Mouse (Mus musculus): ENCODE data around the gene Olfr111.
"Not testable (repeated sequence)": the region's sequence is repeated elsewhere in the genome, so short reads cannot be mapped to it uniquely, and the experiment has no call there.

Olfr111 gene

DNA sequence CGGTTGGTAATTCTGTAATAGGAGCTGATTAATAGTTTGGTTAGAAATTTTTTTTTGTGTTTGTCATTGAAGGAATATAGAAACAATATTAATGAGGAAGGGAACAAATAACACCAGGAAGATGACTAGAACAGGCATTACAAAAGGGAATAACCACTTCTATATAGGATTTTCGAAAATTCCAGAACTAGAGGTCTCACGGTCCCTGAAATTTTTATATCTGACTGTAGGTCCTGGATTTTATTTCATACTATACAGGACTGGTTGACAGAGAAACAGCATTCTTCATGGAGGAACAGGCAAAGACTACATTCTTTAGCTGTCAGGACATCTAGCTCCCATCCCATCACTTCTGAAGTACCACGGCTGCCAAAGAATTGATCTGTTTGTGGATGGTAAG is at the start of gene Olfr111:
TSS of gene Olfr111 (plus strand) at position 301 of the 400 bp plus-strand sequence.
- in situ Hi-C loops (cut with MboI; ENCODE audit: low sequenced_read_pairs), result no loop called here

DNA sequence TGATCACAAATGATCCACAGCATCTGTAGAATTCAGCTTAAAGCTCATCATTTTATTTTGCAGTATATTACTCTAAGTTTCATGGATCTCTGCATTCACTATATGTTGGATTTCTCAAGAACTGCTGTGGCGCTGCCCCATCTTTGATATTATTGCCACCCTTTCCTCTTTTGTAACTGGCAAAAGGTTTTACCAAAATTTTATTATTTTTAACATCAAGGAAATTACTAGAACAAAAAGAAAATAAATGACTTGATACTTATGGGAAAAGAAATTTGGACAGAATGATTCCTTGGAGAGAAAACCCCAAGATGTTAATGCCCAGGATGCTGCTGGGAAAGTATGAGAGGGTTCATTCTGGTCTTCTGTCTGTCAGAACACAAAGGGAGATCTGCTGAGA is 49.2 kb upstream of the Olfr111 start, which contains the start of gene Olfr109:
TSS of gene Olfr109 (plus strand) at position 301 of the 400 bp plus-strand sequence.
- in situ Hi-C loops (cut with MboI; ENCODE audit: low sequenced_read_pairs), result no loop called here

- in situ Hi-C loops (cut with MboI; ENCODE audit: low sequenced_read_pairs), result no loop called here
Measured at GRCm38 (mm10) chr17:37483452-37483851, 24.4 kb upstream of the Olfr111 start, which contains the start of gene H2-M2. H2-M2 (minus strand) TSS chr17:37483552.

DNA sequence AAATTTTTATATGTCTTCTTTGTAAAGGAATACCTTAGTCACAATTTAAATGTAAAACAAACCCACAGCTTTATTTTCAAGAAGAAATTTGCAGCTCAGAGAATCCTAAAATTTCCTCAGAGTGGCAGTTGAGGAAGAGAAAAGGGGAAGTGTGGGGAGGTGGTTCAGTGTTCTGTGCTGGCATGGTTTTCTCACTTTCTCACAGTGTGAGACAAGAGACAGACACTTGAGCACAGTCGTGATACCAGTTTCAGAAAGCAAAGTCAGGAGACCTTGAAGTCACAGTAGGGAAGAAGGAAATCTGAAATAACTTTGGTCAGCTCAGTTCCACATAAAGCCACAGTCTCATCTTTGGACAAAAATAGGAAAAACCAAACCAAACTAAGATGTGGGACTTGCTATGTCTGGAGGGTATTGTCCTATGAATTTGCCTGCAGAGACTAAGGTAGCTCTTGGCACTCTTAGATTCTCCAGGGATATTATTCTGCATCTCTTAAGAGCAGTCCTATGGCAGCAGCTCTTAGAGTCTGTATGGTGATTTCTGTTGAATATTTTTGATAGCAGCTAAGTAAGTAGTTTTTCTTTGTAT is 15.8 kb upstream of the Olfr111 start, which contains the start of gene Olfr110:
TSS of gene Olfr110 (plus strand) at position 539 of the 589 bp plus-strand sequence.
- in situ Hi-C loops (cut with MboI; ENCODE audit: low sequenced_read_pairs), result no loop called here

- in situ Hi-C loops (cut with MboI; ENCODE audit: low sequenced_read_pairs), result not testable (repeated sequence)
Measured at GRCm38 (mm10) chr17:37524612-37525011, 16.8 kb downstream of the Olfr111 start.

- in situ Hi-C loops (cut with MboI; ENCODE audit: low sequenced_read_pairs), result not testable (repeated sequence)
Measured at GRCm38 (mm10) chr17:37525427-37525826, 17.6 kb downstream of the Olfr111 start.

- in situ Hi-C loops (cut with MboI; ENCODE audit: low sequenced_read_pairs), result no loop called here
Measured at GRCm38 (mm10) chr17:37535173-37535572, 27.3 kb downstream of the Olfr111 start.

DNA sequence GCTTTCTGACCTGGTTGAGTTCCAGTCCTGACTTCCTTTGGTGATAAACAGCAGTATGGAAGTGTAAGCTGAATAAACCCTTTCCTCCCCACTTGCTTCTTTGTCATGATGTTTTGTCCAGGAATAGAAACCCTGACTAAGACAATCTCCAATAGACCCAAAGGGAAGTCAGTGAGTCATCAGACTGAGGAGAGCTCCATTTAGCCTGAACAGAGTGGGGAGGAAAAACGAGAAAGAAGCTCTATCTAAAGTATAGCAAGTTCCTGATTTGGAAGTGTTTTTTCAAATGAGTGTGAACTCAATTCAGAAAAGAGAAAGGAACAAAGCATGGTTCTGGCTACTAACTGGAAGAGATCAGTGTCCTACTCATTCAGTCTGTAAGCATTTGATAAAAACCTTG is 30.6 kb downstream of the Olfr111 start:
- in situ Hi-C loops (cut with MboI; ENCODE audit: low sequenced_read_pairs), result not testable (repeated sequence)

DNA sequence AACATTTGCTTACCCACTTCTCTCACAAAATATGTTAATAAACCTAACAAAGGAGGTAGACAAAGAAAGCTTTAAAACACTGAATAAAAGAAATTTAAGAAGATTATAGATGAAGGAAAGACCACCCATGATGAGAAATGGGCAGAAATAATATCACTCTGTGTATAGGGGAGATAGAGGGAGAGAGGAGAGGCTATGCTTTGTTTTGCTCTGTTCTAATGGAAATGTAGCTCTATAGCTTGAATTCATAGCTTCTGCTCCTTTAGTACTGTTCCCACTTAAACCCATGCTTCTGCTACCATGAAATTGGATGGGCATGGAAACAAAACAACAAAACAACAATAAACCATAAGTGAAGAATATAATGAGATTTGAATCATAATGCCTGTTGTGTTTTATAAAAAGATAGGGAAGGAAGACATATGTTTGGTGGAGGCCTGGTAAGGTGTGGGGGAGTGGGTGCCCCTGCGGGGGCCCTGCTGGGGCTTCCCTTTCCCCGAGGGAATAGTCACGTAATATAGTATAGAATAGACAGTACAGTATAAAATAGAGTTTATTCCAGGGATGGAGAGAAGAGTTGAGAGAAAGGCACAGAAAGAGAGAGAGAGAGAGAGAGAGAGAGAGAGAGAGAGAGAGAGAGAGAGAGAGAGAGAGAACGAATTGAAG is 33.8 kb downstream of the Olfr111 start:
- in situ Hi-C loops (cut with MboI; ENCODE audit: low sequenced_read_pairs), result no loop called here

DNA sequence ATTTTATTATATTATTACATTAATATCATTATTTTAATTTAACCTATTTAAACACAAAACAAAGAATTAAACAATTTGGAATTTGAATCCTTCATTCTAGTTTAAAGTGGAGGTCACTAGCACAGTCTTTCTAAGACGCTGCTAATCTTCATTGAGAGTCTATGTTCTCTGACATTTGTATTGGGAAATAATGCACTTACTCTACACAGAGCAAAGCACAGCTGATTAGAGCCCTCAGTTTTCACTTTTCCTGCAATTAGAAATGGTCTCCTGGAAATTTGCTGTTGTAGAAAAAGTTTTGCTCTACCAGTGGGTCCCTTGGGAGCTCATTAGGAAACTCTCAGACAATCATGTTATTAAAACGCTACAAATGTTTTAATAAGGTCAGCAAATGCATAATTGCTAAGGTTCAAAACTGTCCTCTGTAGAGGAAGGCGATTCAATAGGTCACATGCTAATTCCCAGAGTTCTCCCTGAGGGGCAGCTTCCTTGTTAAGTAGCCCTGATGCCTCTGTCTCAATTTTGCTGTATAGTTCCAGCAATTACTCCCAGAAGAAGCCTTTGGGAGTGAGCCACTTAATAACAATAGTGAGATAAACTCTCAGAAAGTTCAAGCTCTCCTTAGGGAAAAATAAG is 36.1 kb downstream of the Olfr111 start:
- in situ Hi-C loops (cut with MboI; ENCODE audit: low sequenced_read_pairs), result no loop called here

DNA sequence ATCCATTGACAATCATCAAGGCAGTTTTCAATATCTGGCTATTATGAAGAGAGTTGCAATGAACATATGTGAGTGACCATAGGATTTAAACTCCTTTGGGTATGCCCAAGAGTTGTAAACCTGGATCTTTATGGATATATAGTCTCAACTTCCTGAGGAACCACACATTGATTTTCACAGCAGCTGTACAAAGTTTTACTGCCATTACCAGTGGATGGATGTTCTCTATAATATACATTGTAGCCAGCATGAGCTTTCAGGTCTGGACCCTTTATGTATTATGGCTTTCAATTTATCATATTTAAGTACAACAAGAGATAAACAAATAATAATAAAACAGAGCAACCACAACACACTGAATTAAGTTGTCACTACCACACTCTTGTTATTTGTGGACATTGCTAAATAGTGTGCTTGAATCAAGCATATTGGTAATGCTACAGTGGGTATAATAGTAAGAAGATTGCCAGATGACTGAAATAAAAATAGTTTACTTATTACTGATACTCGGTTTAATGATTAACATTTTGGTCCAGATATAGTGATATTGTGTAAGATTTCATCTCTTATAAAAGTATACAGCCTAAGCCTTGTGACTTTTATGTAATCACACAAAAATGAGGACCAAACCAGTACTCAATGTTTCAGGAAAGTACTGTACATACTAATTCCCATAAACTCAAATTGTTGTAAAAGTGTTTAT is 51.2 kb downstream of the Olfr111 start:
- in situ Hi-C loops (cut with MboI; ENCODE audit: low sequenced_read_pairs), result no loop called here

DNA sequence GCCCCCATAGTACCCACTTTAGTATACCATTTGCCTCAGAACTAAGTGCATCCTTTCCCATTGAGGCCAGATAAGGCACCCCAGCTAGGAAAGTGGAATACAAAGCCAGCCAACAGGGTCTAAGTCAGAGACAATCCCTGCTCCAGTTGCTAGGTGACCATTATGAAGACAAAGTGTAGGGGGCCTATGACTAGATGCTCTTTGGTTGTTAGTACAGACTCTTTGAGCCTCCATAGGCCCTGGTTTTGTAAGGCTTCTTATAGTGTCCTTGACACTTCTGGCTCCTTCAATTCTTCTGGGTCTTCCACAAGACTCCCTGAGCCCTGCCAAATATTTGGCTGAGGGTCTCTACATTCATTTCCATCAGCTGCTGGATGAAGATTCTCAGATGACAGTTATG is 61.5 kb downstream of the Olfr111 start, which contains the start of gene Olfr112:
TSS of gene Olfr112 (minus strand) at position 101 of the 400 bp plus-strand sequence.
- in situ Hi-C loops (cut with MboI; ENCODE audit: low sequenced_read_pairs), result no loop called here

- in situ Hi-C loops (cut with MboI; ENCODE audit: low sequenced_read_pairs), result no loop called here
Measured at GRCm38 (mm10) chr17:37577563-37577962, 69.7 kb downstream of the Olfr111 start, which contains the start of gene Olfr113. Olfr113 (minus strand) TSS chr17:37577663.
